Mouse (Mus musculus): ENCODE measurements around the gene Alx3.

DNA sequence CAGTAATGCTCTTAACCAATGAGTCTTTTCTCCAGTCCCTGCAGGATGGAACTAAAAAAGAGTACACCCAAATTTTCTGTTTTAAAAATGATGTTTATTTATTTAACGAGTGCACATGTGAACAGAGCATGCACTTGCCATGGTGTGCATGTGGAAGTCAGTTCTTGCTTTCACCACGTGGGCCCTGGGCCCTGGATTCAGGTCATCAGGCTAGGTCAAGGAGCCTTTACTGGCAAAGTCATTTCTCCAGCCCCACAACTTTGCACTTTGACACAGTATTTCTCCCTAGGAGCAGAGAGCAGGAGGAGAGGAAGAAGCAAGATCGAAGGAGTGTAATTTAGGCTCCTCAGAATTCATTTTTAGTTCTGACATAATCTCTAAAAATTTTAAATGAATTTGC lies 60.0 kb downstream of the Alx3 start:
- no peak for TF ChIP-seq CTCF (IDR thresholded peaks at IDR 0.05; ENCODE audit: low read depth, low read length)
- TF ChIP-seq POLR2A (IDR thresholded peaks at IDR 0.05; ENCODE audit: borderline replicate concordance, low read depth, low read length) = no peak
